Comparison of ENCODE assay signal across 8 mouse cellular contexts in genomic region chr11:58938322-58939087, GRCm38 (mm10). TPM values are rescaled to one million over a fixed set of nuclear protein-coding genes. Genes with fewer than 3 reads are reported as not detected.
DNase-seq lines count a peak whose midpoint lies in the region; ATAC-seq and TF ChIP-seq lines count a peak whose summit lies in the region.

TSS of gene Rnf187 (minus strand) at chr11:58938916.

- under 1% methylated on average over 68 of the region's 95 CpGs for WGBS in forebrain, embryonic 14.5 days
- WGBS in lung, adult 2 months, result under 1% methylated on average over 94 of the region's 95 CpGs

- peak within 1 kb of the TSS; percentile 85 for H3K4me2 ChIP-seq in forebrain, embryonic 14.5 days (ENCODE audit: low read length)

- TF ChIP-seq POLR2A in ES-Bruce4 (IDR thresholded peaks at IDR 0.05; ENCODE audit: insufficient read depth, low read length), result peak; percentile 39
- peak; percentile 94 for TF ChIP-seq POLR2A in lung, adult 2 months (IDR thresholded peaks at IDR 0.05; ENCODE audit: borderline replicate concordance, extremely low read depth, low read depth, low read length)

- intact Hi-C loops in heart, postnatal 14 days (cut with DNase I), result no loop called here

- TF ChIP-seq EP300 in ES-Bruce4 (IDR thresholded peaks at IDR 0.05; ENCODE audit: insufficient read depth, low read depth, low read length), result peak; percentile 80; the same call in 1 of the 2 replicates

- no peaks in the 10 kb centered on the region for H3K9me3 ChIP-seq in ES-Bruce4 (replicated peaks; ENCODE audit: control insufficient read depth, insufficient read depth, low read length, poor library complexity, severe bottlenecking)
- H3K9me3 ChIP-seq in forebrain, embryonic 14.5 days (replicated peaks; ENCODE audit: control insufficient read depth, low read length), result no peaks in the 10 kb centered on the region

- no peak within 1 kb of the TSS for H3K27ac ChIP-seq in ES-Bruce4 (ENCODE audit: insufficient read depth, low read length)
- peak within 1 kb of the TSS; percentile 93 for H3K27ac ChIP-seq in forebrain, embryonic 14.5 days (ENCODE audit: low read depth, low read length)

- H3K4me1 ChIP-seq in ES-Bruce4 (ENCODE audit: control insufficient read depth, insufficient read depth, low read length), result no peaks in the 10 kb centered on the region
- peaks cover 9% of the 10 kb centered on the region for H3K4me1 ChIP-seq in forebrain, embryonic 14.5 days (ENCODE audit: control insufficient read depth, insufficient read depth, low read length)
- H3K4me1 ChIP-seq in lung, adult 2 months (ENCODE audit: control insufficient read depth, insufficient read depth, low read length), result peaks cover 8% of the 10 kb centered on the region

- peak; percentile 96 for DNase-seq in forebrain, embryonic 14.5 days (ENCODE audit: low spot score)
- DNase-seq in heart, postnatal 14 days, result peak; percentile 93
- peak; percentile 88 to 93 for DNase-seq in layer of hippocampus, adult 18-20 months (ENCODE audit: low spot score in 2 of 2)
- DNase-seq in lung, adult 2 months, result peak; percentile 90
- DNase-seq in thymus, adult 18-20 months, result peak; percentile 81 to 83

- no peak for TF ChIP-seq CTCF in ES-Bruce4 (IDR thresholded peaks at IDR 0.05; ENCODE audit: low read depth, low read length)
- TF ChIP-seq CTCF in lung, adult 2 months (IDR thresholded peaks at IDR 0.05; ENCODE audit: insufficient read depth, low read length), result no peak

- peak; percentile 91 for ATAC-seq in cerebellum, adult (ENCODE audit: insufficient number of reproducible peaks, low FRiP score, low TSS enrichment)
- peak; percentile 99 for ATAC-seq in forebrain, embryonic 14.5 days
- peak; percentile 93 for ATAC-seq in neutrophil, adult 5-6 weeks (ENCODE audit: extremely low read depth, insufficient number of reproducible peaks, low FRiP score, poor library complexity, severe bottlenecking)

- peak within 1 kb of the TSS; percentile 85 for H3K9ac ChIP-seq in ES-Bruce4 (ENCODE audit: low read depth, poor library complexity, severe bottlenecking)
- peak within 1 kb of the TSS; percentile 98 for H3K9ac ChIP-seq in forebrain, embryonic 14.5 days (ENCODE audit: low read length)

- H3K27me3 ChIP-seq in ES-Bruce4 (ENCODE audit: control insufficient read depth, insufficient read depth, low read length, poor library complexity, severe bottlenecking), result no peaks in the 10 kb centered on the region
- H3K27me3 ChIP-seq in forebrain, embryonic 14.5 days (replicated peaks; ENCODE audit: control insufficient read depth, insufficient read depth, low read length), result no peaks in the 10 kb centered on the region

- peaks cover 21% of the 10 kb centered on the region for H3K36me3 ChIP-seq in ES-Bruce4 (ENCODE audit: control insufficient read depth, insufficient read depth, low read length, poor library complexity, severe bottlenecking)
- peaks cover 32% of the 10 kb centered on the region for H3K36me3 ChIP-seq in forebrain, embryonic 14.5 days (ENCODE audit: control insufficient read depth, insufficient read depth, low read length)

- H3K4me3 ChIP-seq in ES-Bruce4 (ENCODE audit: low read depth, low read length), result peak within 1 kb of the TSS; percentile 94
- peak within 1 kb of the TSS; percentile 96 for H3K4me3 ChIP-seq in forebrain, embryonic 14.5 days (ENCODE audit: low read depth, low read length)
- peak within 1 kb of the TSS; percentile 85 for H3K4me3 ChIP-seq in lung, adult 2 months (replicated peaks; ENCODE audit: extremely low read depth, low read depth, low read length)

RNA-seq across cellular contexts. Expression of gene Rnf187, which starts in this region (rescaled TPM):
- 104 and 105 TPM in 2 replicates for polyA plus RNA-seq in ES-Bruce4 (2011; ENCODE audit: insufficient read depth, insufficient read length, low read depth, missing spikeins)
- 457 and 463 TPM in 2 replicates for polyA plus RNA-seq in forebrain, embryonic 14.5 days (2014; fragmentation: Nextera tagmentation; extraction: Ambion mirVana)
- 100 to 1,000 TPM; 150 to 151 TPM for total RNA-seq in heart, postnatal 14 days (2021)
- 100 to 1,000 TPM; 493 to 502 TPM for total RNA-seq in layer of hippocampus, adult 18-20 months (2021)
- 190 and 269 TPM in 2 replicates for polyA plus RNA-seq in lung, adult 2 months (2012; rRNA removed)
- total RNA-seq in neutrophil, adult 5-6 weeks (2017), result 60.8 and 72.2 TPM in 2 replicates
